Mouse (Mus musculus) adrenal gland, postnatal 14 days (tissue): ENCODE data around the gene Cnih3. TPM values are rescaled to one million over a fixed set of nuclear protein-coding genes. Genes with fewer than 3 reads are reported as not detected.
A peak's percentile ranks its signal among the peaks of the same experiment; 100 is the strongest.

Source experiments
- DNase-seq: peaks from one replicate; pipeline ENCODE4 v3.0.0; 2021; ENCODE audit warnings: mixed read lengths
- total RNA-seq: library from RNA; stranded (reverse); gene quantifications from 2 replicates; pipeline ENCODE4 v1.2.3, GENCODE M21; 2021

Gene Cnih3
- total RNA-seq, 1 experiment from 2014 or later: not detected

GRCm38 (mm10) chr1:181407281-181407680, 54.9 kb downstream of the Cnih3 start:
- no peak for DNase-seq

- DNase-seq: no peak
These were observed 55.9 kb downstream of the Cnih3 start for GRCm38 (mm10) chr1:181408086-181408975.

- DNase-seq: no peak
These were observed 57.3 kb downstream of the Cnih3 start for GRCm38 (mm10) chr1:181409693-181410092.

- DNase-seq: no peak
These were observed 58.3 kb downstream of the Cnih3 start for GRCm38 (mm10) chr1:181410647-181411254.

GRCm38 (mm10) chr1:181414985-181415384, 62.6 kb downstream of the Cnih3 start:
- no peak for DNase-seq

DNA sequence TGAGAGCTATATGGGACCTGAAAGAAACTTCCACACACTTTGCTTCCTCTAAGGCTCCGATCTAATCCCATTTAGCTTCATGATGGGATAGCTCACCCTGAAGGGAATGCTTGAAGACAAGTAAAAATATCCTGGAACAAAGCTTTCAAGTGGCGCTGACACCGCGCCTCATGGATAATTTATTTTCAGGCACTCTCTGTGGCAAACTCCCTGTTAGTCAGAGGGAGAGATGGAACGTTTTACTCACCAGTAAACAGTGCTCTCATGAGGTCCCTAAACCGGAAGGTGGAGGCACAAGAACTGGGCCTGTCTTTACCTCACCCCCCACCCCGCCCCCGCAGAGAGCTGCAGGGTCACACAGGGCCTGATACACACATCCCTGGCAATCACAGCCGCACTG, 64.4 kb downstream of the Cnih3 start:
- no peak for DNase-seq

DNA sequence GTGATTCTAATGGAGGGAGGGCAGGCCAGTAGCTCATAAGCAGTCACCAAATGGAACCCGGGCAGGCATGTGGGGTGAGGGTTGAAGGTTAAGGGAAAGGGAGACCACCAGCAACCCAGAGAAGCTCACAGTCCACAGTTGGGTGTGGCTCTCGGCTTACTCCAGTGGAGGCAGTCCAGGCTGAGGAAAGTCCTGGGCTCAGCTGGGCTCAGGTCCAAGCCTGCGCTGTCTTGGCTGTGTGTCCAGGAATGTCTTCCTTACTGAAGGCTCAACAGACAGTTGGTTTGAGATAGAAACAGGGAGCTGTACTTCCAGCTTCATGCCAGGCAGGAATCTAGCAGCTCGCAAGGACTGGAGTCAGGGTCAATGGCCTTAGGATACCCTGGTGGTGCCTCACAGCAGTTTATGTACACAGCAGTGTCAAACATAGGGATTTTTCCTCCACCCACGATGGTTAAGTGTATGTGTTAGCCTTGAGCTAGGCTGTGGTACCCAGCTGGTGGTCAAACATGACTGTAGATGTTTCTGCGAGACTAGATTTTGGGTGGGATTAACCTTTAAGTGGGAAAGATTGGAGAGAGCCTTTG, 65.6 kb downstream of the Cnih3 start:
- DNase-seq: peak; percentile 44

DNA sequence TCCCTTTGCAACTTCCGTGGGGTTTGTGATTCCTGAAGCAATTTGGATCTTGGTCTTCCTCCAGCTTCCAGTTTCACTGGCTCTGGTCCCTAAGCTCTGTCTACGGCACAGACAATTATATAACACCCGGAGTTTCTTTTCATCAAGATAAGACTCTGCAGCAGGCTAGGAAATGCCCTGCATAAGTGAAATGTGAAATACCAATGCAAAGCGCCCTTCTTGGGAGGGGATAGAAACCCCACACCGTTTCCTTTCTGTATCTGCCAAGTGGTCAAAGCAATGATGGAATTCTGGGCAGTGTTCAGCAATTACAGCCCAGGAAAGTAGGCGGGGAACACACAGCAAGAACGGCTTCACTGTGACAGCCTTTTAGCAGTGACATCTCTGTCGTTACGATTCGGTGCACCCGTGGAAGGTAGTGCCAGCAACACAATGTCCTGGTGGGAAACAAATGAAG, 67.7 kb downstream of the Cnih3 start:
- no peak for DNase-seq

DNA sequence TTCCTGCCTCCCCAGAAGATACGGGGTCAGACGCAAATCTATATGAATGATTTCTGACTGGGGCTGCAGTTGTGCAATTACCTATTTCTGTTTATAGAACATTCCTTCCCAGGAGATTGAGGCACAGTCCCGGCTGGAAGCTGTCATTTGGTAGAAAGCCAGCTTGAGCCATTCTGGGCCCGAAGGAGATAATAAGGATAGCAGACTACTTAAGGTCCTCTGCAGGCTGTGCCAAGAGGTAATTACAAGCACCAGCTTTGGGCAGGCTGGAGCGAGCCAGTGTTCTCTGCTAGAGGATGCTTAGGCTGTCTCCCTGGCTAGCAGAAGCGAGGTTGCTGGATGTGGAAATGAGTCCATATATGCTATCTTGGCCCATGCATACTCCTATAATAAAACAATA, 70.4 kb downstream of the Cnih3 start:
- no peak for DNase-seq

DNA sequence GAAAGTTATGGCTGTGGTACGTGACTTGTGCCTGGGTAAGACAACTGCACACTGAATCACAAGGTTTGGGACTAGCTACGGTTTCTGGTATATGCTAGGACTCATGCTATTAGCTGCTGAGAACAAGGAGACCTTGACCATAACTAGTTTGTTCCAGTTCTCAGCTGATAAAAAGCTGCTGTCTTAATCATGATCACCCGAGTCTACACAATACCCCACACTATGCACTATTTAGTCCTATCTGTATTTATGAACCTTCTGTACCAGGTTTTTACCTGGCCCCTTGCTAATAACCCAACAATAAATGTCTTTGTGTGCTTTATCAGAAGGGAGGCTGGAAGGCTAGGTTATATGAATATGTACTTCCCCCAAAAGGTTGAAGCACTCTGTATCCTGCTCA, 72.5 kb downstream of the Cnih3 start:
- DNase-seq: no peak

GRCm38 (mm10) chr1:181425388-181425787, 73.0 kb downstream of the Cnih3 start:
- peak; percentile 39 for DNase-seq

GRCm38 (mm10) chr1:181426406-181426805, 74.0 kb downstream of the Cnih3 start:
- DNase-seq: no peak

GRCm38 (mm10) chr1:181433263-181433662, 80.8 kb downstream of the Cnih3 start:
- DNase-seq: no peak

GRCm38 (mm10) chr1:181435414-181435813, 83.0 kb downstream of the Cnih3 start:
- DNase-seq: no peak

GRCm38 (mm10) chr1:181440982-181441603, 88.7 kb downstream of the Cnih3 start:
- no peak for DNase-seq

GRCm38 (mm10) chr1:181441654-181442241, 89.3 kb downstream of the Cnih3 start:
- DNase-seq: no peak

- DNase-seq: no peak
These were observed 92.6 kb downstream of the Cnih3 start for GRCm38 (mm10) chr1:181445041-181445440.

DNA sequence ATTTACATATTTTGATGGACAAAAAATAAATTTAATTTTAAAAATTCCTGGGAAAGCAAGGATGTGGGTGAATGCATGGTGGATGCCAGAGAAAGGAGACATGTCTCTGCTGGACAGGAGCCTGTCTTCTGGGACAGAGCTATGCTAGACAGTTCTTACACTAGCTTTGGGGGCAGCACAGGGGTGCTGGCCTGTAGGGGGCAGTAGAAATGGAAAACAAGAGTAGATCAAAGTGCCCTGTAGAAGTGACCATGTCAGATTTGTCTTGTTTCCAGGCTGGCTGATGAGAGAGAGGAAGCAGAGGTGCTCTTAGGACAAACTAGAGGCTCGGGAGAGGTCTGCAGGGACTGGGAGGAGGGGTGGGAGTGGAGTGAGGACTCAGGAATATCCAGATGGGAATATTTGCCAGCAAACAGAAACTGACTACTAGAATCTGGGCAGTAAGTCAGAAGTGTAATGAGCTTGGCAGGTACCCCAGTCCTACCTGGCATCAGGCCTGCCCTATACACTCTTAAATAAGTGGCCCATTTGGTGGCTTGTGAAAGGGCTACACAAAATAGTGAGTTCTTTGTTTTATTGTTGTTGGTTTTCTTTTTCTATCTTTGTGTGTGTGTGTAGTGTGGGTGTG, 93.3 kb downstream of the Cnih3 start:
- DNase-seq: peak; percentile 26

- no peak for DNase-seq
These were observed 94.2 kb downstream of the Cnih3 start for GRCm38 (mm10) chr1:181446591-181447114.

DNA sequence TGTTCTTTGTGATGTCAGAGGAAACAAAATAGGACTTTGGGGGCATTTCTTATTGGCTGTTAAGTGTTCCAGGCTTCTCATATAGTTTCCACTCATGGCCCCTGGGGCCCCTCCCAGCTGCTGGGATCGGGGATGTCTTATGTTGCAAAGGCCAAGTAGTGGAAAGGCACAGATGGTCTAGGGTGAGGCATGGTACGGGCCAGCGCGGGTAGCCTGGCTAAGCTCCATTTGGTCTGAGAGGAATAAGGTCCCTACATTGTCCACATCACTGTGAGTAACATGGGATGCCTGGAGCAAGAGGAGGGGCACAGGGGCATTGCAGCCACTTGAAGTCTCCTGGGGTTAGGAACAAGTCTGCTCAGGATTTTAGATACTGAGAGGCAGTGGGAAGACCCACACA, 95.1 kb downstream of the Cnih3 start:
- no peak for DNase-seq

- no peak for DNase-seq
These were observed 95.6 kb downstream of the Cnih3 start for GRCm38 (mm10) chr1:181448041-181448440.

DNA sequence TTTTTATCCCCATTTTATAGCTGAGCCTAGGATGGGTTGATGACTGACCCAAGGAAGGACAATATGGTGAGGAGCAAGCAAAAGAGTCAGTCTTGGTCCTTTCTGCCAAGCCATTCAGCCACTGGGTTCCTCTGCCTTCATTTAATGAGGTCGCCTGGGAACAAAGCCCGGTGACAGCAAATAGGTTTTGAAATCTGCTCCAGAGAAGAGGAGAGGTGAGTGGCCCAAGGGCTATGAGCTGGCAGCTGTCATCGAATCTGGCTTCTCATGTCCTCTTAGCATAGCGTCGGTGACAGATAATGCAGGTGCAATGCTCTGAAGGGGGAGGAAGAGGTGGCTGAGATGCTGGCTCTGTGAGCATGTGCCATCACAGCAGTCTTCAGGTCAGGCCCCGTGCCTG, 100.7 kb downstream of the Cnih3 start:
- DNase-seq: no peak
